Mouse (Mus musculus) mouse trophoblast stem cell (cell line): ENCODE results near the gene Methig1.
"Not testable (repeated sequence)": the region's sequence is repeated elsewhere in the genome, so short reads cannot be mapped to it uniquely, and the experiment has no call there.

Source experiments
- in situ Hi-C, 2 experiments: fragments of 300-500 bp; cut with MseI, MboI; formaldehyde crosslinking; loops; 2 replicates in 1 of 2; 3 replicates in 1 of 2; pipeline ENCODE4 v1.15.1; 2025

Methig1 gene

DNA sequence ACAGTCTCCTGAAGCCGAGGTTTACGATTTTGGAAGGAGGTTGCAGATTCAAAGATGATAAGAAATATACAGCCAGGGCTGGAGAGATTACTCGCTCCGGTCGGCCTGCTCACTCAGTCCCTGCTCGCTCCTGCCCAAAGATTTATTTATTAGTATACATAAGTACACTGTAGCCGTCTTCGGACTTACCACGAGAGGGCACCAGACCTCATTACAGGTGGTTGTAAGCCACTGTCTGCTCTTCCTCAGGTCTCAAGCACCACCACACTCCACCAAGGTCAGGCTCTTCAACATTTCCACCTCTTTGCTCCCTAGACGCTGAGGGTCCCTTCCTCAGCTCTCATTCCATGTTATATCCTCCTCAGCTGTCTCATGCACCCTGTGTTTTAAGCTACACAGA is 15.1 kb upstream of the Methig1 start:
- in situ Hi-C loops, result not testable (repeated sequence)

DNA sequence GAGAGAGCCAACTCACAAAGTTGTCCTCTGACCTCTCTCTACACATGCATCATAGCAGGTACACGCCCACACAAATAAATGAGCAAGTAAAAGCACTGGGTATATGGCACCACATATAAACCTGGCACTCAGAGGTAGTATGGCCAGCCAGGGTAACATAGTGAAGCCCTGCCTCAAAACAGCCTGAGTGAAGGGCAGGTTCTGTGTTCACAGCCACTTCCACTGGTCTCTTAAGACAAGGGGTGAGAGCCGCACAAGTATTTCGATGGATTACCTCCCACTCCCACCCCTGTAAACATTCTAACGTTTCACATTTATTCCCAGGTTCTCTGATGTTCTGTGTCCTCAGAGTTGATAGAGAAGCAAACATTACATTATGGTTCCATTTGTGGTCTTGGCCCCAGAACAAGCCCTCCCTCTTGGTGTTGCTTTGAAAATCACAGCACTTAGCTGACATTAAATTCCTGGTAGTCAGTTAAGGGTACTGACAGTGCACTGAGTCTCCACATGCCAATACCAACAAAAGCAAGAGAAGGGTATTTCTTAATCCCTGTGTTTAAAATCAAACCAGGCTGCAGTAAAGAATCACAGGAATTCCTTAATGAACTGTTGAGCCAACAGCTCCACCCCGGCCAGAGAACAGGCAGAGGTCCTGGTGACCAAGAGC is 11.5 kb upstream of the Methig1 start:
- in situ Hi-C loops, result not testable (repeated sequence)

DNA sequence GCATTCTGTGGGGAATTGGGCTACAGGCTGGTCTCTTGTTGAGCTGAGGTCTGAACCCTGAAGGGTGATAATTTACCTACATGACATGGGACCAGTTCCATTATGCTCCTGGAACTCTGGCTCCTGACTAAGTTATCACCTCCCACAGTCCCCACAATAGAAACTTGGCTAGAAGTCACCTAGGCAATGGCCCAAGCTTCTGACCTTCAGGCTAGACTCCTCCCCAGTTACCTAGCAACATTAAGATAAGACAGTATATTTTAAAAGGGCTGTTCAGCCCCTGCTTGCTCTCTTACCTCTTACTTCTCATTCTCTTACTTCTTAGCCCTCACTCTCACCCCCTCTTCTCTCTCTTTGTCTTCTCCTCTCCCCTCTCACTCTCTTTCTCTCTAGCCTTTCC is 7.5 kb upstream of the Methig1 start:
- in situ Hi-C loops, result no loop called here

DNA sequence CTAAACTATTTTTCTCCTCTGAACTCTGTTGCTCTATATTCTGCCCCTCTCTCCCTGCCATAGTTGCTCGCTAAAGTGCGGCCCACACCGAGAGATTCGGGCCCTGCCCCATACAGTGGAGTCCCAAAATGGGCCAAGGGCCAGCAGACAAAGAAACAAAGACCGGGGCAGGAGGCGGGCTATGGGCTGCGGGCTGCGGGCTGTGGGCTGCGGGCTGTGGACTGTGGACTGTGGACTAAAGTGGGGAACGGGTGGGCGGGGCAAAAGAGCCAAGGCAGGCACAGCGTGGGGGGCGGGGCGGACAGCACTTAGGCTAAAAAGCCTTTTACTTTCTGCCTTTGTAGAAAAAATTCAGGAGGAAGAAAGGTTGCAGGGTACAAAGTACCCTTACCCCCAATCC is 6.2 kb upstream of the Methig1 start:
- in situ Hi-C loops, result no loop called here

- in situ Hi-C loops, result no loop called here
Observed at GRCm38 (mm10) chr15:100349496-100349895, 3.5 kb upstream of the Methig1 start.

GRCm38 (mm10) chr15:100351501-100352060 is 1.4 kb upstream of the Methig1 start:
- in situ Hi-C loops, result no loop called here

DNA sequence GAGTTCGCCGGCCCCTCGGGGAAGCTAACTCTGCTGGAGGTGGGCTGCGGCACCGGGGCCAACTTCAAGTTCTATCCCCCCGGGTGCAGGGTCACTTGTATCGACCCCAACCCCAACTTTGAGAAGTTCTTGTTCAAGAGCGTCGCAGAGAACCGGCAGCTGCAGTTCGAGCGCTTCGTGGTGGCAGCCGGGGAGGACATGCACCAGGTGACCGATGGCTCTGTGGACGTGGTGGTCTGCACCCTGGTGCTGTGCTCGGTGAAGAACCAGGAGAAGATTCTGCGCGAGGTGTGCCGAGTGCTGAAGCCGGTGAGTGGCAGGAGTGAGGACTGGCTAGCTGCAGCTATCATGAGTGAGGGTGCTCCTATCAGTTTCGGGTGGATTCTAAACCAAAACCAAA is 450 bp downstream of the Methig1 start:
- in situ Hi-C loops, result not testable (repeated sequence)

DNA sequence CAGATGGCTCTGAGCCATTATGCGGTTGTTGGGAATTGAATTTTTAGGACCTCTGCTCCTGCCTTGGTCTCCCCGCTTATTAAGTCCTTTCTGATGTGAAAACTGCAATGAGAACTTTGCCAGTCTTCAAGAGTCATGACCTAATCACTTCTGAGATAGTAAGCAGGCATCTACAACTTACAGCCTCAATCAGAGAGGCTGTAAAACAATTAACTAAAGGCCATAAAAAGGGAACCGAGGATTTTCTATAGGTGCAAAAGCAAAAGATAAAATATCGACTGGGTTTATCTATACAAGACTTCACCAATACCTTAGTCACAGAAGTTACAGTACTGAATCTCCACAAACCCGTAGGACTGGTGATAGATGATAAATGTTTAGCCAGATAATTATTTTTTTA is 2.9 kb downstream of the Methig1 start:
- in situ Hi-C loops, result no loop called here

- in situ Hi-C loops, result no loop called here
Observed at GRCm38 (mm10) chr15:100364242-100364641, 11.3 kb downstream of the Methig1 start, which contains the start of gene Higd1c. Gene Higd1c, plus strand, starts transcription at chr15:100364542.

DNA sequence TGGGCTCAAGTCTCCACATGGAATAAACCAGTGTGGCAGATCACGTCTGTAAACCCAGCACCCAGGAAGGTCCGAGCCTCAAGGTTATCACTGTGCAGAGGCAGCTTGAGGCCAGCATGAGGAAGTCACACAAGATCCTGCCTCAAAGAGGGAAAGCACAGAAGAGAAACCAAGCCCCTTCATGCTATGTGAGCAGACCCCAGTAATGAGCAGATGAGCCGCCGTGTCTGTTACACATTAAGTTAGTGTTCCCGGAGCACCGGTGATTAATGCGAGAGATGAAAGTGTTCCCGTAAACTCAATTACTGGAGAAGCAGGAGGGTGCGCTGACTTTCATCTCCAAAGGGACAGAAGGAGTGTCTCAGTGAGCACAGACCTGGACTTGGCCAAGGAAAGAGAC is 13.0 kb downstream of the Methig1 start:
- in situ Hi-C loops, result not testable (repeated sequence)

DNA sequence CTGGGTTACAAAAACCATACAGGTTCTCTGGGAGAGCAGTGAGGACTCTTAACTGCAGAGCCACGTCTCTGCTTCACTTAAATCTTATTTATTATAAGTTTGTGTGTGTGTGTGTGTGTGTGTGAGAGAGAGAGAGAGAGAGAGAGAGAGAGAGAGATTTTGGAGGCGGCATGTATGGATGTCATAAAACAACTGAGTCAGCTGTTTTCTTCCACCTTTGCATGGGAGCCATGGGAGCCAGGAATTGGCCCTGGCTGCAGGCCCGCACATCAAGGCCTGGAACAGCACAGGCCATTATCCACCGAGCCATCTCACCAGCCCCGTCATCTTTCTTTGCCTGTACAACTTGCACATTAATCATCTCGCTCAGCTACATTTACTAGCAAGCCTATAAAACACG is 14.2 kb downstream of the Methig1 start:
- in situ Hi-C loops, result no loop called here

DNA sequence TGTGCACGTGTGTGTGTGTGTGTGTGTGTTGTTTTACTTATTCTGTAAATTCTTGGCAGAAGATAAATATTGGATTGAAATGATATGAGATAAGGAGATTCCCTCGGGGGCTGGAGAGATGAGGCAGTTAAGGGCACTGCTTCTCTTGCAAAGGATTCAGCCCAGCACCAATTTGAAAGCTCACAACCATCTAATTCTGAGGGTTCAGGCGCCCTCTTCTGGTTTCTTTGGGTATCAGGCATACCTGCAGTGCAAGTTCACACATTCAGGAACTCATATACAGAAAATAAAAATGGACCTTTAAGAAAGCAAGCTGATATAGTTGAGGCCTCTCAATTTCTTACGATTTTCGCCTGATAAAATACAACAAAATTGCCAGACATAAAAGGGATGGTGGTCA is 22.1 kb downstream of the Methig1 start:
- in situ Hi-C loops, result no loop called here

GRCm38 (mm10) chr15:100377847-100378505 is 25.0 kb downstream of the Methig1 start:
- in situ Hi-C loops, result not testable (repeated sequence)

DNA sequence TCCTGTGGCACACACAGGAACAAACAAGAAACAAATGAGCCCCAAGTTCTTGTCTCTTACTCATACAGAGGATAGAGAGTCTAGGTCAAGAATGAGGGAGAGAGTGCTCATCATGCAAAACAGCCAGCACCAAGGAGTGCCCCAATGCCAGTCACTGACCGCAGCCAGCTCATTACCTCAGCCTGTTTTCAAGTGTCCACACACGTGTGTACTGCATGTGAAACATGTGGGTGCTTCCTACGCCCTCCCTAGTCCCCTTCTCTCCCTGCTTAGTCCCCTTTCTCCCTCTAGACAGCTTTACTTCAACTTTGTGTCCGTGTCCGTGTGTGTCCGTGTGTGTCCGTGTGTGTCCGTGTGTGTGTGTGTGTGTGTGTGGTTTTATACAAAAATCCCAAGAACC is 26.7 kb downstream of the Methig1 start:
- in situ Hi-C loops, result no loop called here

DNA sequence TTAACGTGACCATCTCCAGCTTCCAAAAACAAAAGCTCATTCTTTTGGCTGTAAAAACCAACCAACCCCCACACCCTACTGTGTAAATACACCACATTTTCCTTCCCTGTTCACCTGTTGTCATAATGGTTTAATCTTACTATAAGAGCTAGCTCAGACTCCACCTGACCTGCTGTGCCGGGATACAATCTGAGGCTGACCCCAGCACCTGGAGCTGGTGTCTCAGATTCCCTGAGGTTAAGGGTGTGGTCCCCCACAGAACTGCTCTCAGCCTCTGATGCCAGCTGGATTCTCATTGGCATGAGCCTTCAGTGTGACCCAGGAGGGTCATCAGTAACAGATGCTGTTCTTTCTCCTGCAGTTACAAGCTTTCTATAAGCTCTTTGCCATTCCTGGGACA is 27.2 kb downstream of the Methig1 start:
- in situ Hi-C loops, result no loop called here

DNA sequence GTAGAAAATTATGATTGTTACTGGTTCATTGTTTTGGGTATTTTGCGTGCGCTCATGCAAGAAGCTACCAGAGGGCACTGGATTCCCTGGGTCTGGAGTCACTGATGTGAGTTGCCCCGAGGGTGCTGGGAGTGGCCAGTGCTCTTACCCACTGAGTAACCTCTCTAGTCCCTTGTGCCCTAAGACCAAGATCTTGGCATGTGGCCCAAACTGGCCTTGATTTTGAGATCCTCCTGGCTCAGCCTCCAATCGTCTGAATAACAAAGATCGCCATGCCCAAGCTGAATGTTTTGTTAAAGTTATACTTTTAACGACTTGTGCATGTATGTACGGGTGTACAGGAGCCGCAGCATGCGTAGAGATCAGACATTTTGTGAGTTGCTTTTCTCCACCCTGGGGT is 32.8 kb downstream of the Methig1 start:
- in situ Hi-C loops, result no loop called here

GRCm38 (mm10) chr15:100387544-100388223 is 34.7 kb downstream of the Methig1 start:
- in situ Hi-C loops, result no loop called here

- in situ Hi-C loops, result no loop called here
Observed at GRCm38 (mm10) chr15:100388224-100388835, 35.4 kb downstream of the Methig1 start.

- in situ Hi-C loops, result no loop called here
Observed at GRCm38 (mm10) chr15:100388886-100389285, 35.9 kb downstream of the Methig1 start.

GRCm38 (mm10) chr15:100391066-100391465 is 38.1 kb downstream of the Methig1 start:
- in situ Hi-C loops, result no loop called here

- in situ Hi-C loops, result no loop called here
Observed at GRCm38 (mm10) chr15:100391599-100391998, 38.6 kb downstream of the Methig1 start.

- in situ Hi-C loops, result no loop called here
Observed at GRCm38 (mm10) chr15:100393016-100393415, 40.1 kb downstream of the Methig1 start.
